In the genomic region with DNA sequence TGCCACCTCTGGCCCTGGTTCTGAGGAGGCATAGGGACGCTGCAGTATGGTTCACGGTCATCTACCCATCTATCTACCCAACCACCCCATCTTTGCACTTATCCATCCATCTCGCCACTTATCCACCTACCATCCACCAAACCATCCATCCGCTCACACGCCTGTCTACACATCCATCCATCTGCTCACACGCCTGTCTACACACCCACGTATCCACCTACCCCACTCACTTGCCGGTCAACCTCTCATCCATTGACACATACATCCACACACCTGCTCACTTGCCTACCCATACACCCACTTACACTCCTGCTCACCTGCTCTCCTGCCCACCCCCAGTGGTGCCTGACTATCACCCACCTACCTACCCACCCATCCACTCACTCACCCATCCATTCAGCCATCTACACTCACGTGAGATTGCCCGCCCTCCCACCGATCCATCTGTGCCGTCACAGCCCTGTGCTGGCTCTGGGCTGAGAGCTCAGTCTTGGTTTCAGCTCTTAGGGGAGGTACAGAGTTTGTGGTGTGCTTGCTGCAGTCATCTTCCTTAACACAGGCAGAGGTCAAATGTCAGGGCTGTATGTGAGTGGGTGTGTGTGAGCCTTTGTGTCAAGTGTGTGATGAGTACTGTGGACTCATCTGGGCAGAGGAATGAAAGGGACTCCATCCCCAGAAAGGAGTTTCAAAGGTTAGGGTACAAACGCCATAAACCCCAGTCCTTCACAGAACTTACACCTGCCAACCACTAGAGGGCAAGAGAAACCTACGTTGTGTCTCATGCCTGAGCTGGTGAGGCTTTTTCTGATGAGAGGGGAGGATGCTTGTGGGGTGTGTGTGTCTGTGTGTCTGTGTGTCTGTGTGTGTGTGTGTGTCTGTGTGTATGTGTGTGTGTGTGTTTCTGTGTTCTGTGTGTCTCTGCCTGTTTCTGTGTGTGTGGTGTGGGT, we compare ENCODE assay signal across 7 mouse cellular contexts. TPM values are rescaled to one million over a fixed set of nuclear protein-coding genes. Genes with fewer than 3 reads are reported as not detected.
DNase-seq lines count a peak whose midpoint lies in the region; ATAC-seq and TF ChIP-seq lines count a peak whose summit lies in the region.

No protein-coding gene starts in this region.

- 63% methylated on average over 14 of the region's 14 CpGs for WGBS in spleen, adult 2 months

- no peak overlapping the region for H3K27ac ChIP-seq in spleen, adult 2 months (ENCODE audit: insufficient read depth, low read length)

- no peak for TF ChIP-seq POLR2A in spleen, adult 2 months (IDR thresholded peaks at IDR 0.05; ENCODE audit: low read depth, low read length)

- no peak overlapping the region for H3K4me3 ChIP-seq in spleen, adult 2 months (ENCODE audit: extremely low read depth, insufficient read depth, insufficient read length)

- TF ChIP-seq CTCF in spleen, adult 2 months (IDR thresholded peaks at IDR 0.05; ENCODE audit: extremely low read depth, insufficient read depth, insufficient read length, insufficient replicate concordance), result peak; percentile 62; the same call in 1 of the 2 replicates

- H3K4me1 ChIP-seq in spleen, adult 2 months (ENCODE audit: control insufficient read depth, insufficient read depth, insufficient read length), result no peaks in the 10 kb centered on the region

- ATAC-seq in granulocyte monocyte progenitor cell, adult 5-6 weeks (replicated peaks; ENCODE audit: poor library complexity, severe bottlenecking), result peak; percentile 79

- no peaks in the 10 kb centered on the region for H3K27me3 ChIP-seq in spleen, adult 2 months (ENCODE audit: control insufficient read depth, insufficient read depth, low read length)

- no peak for DNase-seq in spleen, adult 2 months (ENCODE audit: low read depth in 1 of 2, low spot score in 2 of 2)
- DNase-seq in spleen, postnatal 14 days (ENCODE audit: low spot score in 2 of 2), result no peak
- peak; percentile 27 for DNase-seq in cerebellum, adult 8-10 months
- DNase-seq in layer of hippocampus, adult 8-10 months (ENCODE audit: low spot score in 2 of 2), result peak; percentile 42 to 46
- DNase-seq in mesoderm, embryonic 11.5 days (ENCODE audit: low read depth, low spot score), result peak; percentile 54
- DNase-seq in thymus, postnatal 4 days, result peak; percentile 16

- no peaks in the 10 kb centered on the region for H3K36me3 ChIP-seq in spleen, adult 2 months (ENCODE audit: control insufficient read depth, insufficient read depth, low read length)

RNA-seq across cellular contexts. Expression of gene Ccdc27, which starts 22.6 kb away (rescaled TPM):
- not detected in 2 replicates for polyA plus RNA-seq in spleen, adult 2 months (2012; rRNA removed)
- not detected in 2 replicates for total RNA-seq in granulocyte monocyte progenitor cell, adult 5-6 weeks (2014; fragmentation: Nextera tagmentation)
- not detected in 2 replicates for total RNA-seq in granulocyte monocyte progenitor cell, adult 5-6 weeks (2017)
- under 1 TPM; 0.85 to 0.99 (median 0.89) TPM for total RNA-seq in layer of hippocampus, adult 8-10 months (2022)

RNA-seq across cellular contexts. Expression of gene Smim1, which starts 39.1 kb away (rescaled TPM):
- polyA plus RNA-seq in spleen, adult 2 months (2012; rRNA removed), result 30.5 and 36.3 TPM in 2 replicates
- not detected in 2 replicates for total RNA-seq in granulocyte monocyte progenitor cell, adult 5-6 weeks (2014; fragmentation: Nextera tagmentation)
- 0.05 and 0.60 TPM in 2 replicates for total RNA-seq in granulocyte monocyte progenitor cell, adult 5-6 weeks (2017)
- total RNA-seq in layer of hippocampus, adult 8-10 months (2022), result 10 to 100 TPM in 2 of 4 experiments, 1 to 10 TPM in 2; 9.3 to 15.6 (median 11.2) TPM

RNA-seq across cellular contexts. Expression of gene Lrrc47, which starts 53.6 kb away (rescaled TPM):
- 47.2 and 71.0 TPM in 2 replicates for polyA plus RNA-seq in spleen, adult 2 months (2012; rRNA removed)
- 15.7 and 22.7 TPM in 2 replicates for total RNA-seq in granulocyte monocyte progenitor cell, adult 5-6 weeks (2014; fragmentation: Nextera tagmentation)
- 23.5 and 32.4 TPM in 2 replicates for total RNA-seq in granulocyte monocyte progenitor cell, adult 5-6 weeks (2017)
- total RNA-seq in layer of hippocampus, adult 8-10 months (2022), result 10 to 100 TPM; 51.4 to 75.9 (median 65.7) TPM

Comparison
In these comparisons a context has a peak if more than half of its experiments do, and no peak if none do; other contexts are left out.
1. DNase-seq: peak in cerebellum, adult 8-10 months (single experiment), layer of hippocampus, adult 8-10 months (2 of 2), mesoderm, embryonic 11.5 days (single experiment) and thymus, postnatal 4 days (single experiment); none in spleen, adult 2 months (0 of 2) and spleen, postnatal 14 days (0 of 2).
2. RNA of gene Smim1, which starts 39.1 kb away (total RNA-seq): 9.3 to 15.6 TPM in layer of hippocampus, adult 8-10 months; 0.05 to 0.60 TPM in granulocyte monocyte progenitor cell, adult 5-6 weeks; every median in the first group is over 4 times any median in the second.